Mouse (Mus musculus) embryonic facial prominence, embryonic 10.5 days (tissue): ENCODE data around the gene Evi2. TPM values are rescaled to one million over a fixed set of nuclear protein-coding genes. Genes with fewer than 3 reads are reported as not detected.

Experiments used
- DNase-seq: peaks from one replicate; pipeline ENCODE4 v3.0.0-alpha.2; 2017; ENCODE audit warnings: low spot score
- H3K27ac ChIP-seq: fragments of 300-500 bp; sonication (generic); replicated peaks from 2 replicates; pipeline ENCODE4 v1.5.1; 2016; ENCODE audit warnings: mild to moderate bottlenecking
- H3K27me3 ChIP-seq: fragments of 300-500 bp; sonication (generic); replicated peaks from 2 replicates; pipeline ENCODE4 v1.6.1; 2016; ENCODE audit warnings: low read depth, mild to moderate bottlenecking; ENCODE audit not compliant: poor library complexity, severe bottlenecking
- H3K36me3 ChIP-seq: fragments of 300-500 bp; sonication (generic); replicated peaks from 2 replicates; pipeline ENCODE4 v1.6.1; 2016; ENCODE audit warnings: mild to moderate bottlenecking, moderate library complexity
- H3K4me1 ChIP-seq: fragments of 300-500 bp; sonication (generic); 2 replicates; pipeline ENCODE4 v1.6.1; 2016
- H3K4me3 ChIP-seq: fragments of 300-500 bp; sonication (generic); 2 replicates; pipeline ENCODE4 v1.5.1; 2016; ENCODE audit warnings: mild to moderate bottlenecking, moderate library complexity
- H3K9me3 ChIP-seq: fragments of 300-500 bp; sonication (generic); 2 replicates; pipeline ENCODE4 v1.6.1; 2016; ENCODE audit warnings: mild to moderate bottlenecking
- WGBS: fragments of 180-500 bp; shearing (Covaris S2); methylation state at CpG from one replicate; pipeline ENCODE4 v1.1.7; 2016; 5-methylcytosine and 5-hydroxymethylcytosine counted together
- polyA plus RNA-seq: library from polyadenylated mRNA; unstranded; fragments of >200 nt; fragmentation: Nextera tagmentation; extraction: Ambion mirVana; gene quantifications from 2 replicates; pipeline ENCODE4 v1.2.1, GENCODE M21; 2016

The Evi2 gene
- polyA plus RNA-seq, 1 experiment from 2014 or later: 1.5 TPM

DNA sequence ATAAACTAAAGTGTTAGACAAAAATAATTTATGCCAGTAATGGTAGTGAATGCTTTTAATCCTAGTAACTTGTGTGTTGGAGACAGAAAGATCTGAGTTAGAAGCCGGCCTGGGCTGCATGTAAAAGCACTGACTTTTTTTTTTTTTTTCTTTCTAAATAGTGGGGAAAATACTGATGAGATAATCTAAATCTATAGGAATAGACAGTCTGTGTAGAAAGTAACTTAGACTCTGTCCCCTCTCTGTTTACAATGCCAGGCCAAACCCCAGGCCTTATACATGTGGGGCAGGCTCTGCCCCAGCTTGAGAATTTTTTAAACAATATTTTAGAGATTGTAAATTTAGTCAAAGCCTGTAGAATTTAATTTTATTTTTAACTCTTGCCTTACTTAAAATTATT, 7.4 kb downstream of the Evi2 start:
- no peak for DNase-seq
- peaks cover 4% of the 10 kb centered on the region; the same call in 1 of the 2 replicates for H3K4me1 ChIP-seq
- WGBS: 92% methylated on average over 1 of the region's 1 CpGs
- no peaks in the 10 kb centered on the region for H3K9me3 ChIP-seq
- peaks cover 16% of the 10 kb centered on the region for H3K36me3 ChIP-seq
- H3K4me3 ChIP-seq: no peak overlapping the region
- H3K27me3 ChIP-seq: no peaks in the 10 kb centered on the region
- H3K27ac ChIP-seq: no peak overlapping the region

DNA sequence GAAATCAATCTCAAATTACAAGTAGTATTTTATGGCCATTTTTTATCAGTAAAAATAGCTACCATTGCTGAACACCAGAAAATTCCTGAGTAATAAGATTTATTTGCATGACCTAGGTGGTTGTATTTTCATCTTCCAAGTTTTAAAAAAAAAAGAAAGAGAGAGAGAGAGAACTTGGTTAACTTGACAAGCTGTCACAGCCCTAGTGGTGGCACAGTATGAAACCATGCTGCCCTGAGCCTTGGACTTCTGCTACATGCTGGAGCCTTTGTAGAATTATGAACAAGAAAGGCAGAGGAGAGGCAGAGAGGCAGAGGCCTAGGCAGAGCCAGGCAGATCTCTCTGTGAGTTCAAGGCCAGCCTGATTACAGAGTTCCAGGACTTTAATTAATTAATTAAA, 8.5 kb downstream of the Evi2 start:
- Histone ChIP-seq H3K36me3 (peaks cover 9% of the 10 kb centered on the region; the same call in 1 of the 2 replicates), H3K4me3 (no peak overlapping the region), H3K27ac (no peak overlapping the region), H3K27me3 (no peaks in the 10 kb centered on the region), H3K9me3 (no peaks in the 10 kb centered on the region), H3K4me1 (peaks cover 4% of the 10 kb centered on the region; the same call in 1 of the 2 replicates)
- DNase-seq: no peak

DNA sequence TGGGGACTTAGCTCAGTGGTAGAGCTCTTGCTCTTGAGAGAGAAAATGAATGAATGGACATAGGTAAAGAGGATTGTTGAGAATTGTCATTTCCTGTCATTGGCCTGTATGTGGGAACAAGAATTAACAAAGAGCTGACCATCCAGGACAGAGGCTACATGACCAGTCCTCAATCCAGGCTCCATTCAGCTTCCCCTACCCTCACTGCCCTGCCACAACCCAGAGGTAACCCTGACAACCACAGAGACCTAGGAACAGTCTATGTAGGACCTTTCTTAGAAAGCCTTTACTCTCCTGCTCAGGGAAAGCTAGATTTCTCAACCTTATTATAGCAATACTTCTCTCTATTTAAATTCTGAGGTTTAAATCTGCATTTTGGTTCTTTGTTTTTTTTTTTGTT, 9.6 kb downstream of the Evi2 start:
- Histone ChIP-seq H3K4me1 (peaks cover 4% of the 10 kb centered on the region; the same call in 1 of the 2 replicates), H3K9me3 (no peaks in the 10 kb centered on the region), H3K27me3 (no peaks in the 10 kb centered on the region), H3K4me3 (no peak overlapping the region), H3K27ac (no peak overlapping the region), H3K36me3 (peaks cover 9% of the 10 kb centered on the region; the same call in 1 of the 2 replicates)
- DNase-seq: no peak

DNA sequence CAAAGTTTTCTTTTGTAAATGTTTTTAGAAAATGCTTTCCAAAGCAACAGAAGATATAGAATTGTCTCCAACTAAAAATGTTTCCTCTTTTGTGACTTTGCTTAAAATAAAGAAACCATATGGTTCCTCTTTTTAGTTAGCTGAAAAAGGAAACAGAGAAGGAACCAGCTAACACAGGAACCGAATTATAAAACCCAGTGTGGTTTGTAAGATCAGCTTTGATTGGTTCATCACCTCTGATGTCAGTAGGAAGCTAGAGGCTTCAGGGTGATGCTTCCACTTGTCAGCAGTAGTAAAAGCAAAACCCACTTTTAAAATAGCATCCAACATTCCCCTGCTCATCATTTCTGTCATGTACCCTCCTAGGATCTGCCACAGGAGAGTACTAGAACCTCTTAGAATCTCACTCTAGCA, 10.5 kb downstream of the Evi2 start:
- Histone ChIP-seq H3K9me3 (no peaks in the 10 kb centered on the region), H3K4me1 (peaks cover 4% of the 10 kb centered on the region; the same call in 1 of the 2 replicates), H3K36me3 (peaks cover 8% of the 10 kb centered on the region; the same call in 1 of the 2 replicates), H3K27me3 (no peaks in the 10 kb centered on the region), H3K27ac (no peak overlapping the region), H3K4me3 (no peak overlapping the region)
- DNase-seq: no peak
- 77% methylated on average over 1 of the region's 1 CpGs for WGBS

DNA sequence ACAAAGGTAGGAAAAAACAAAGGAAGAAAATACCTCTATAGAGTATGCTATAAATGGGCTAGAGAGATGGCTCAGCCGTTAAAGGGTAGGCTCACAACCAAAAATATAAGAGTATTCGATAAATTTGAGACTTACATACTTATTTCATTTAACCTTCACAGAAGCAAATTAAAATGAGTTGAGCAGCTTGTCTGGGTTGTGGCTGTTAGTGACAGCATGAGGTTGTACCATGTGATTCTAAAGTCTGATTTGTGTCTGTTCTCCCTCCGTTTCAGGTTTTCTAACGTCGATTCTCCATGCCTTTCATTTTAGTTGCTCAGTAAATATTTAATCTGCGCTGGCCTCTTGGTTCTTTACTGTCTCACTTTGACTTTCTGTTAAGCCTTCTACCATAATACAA, 11.1 kb downstream of the Evi2 start:
- Histone ChIP-seq H3K4me1 (peaks cover 4% of the 10 kb centered on the region; the same call in 1 of the 2 replicates), H3K4me3 (no peak overlapping the region), H3K27me3 (no peaks in the 10 kb centered on the region), H3K36me3 (peaks cover 4% of the 10 kb centered on the region; the same call in 1 of the 2 replicates), H3K9me3 (no peaks in the 10 kb centered on the region), H3K27ac (no peak overlapping the region)
- DNase-seq: no peak
- 94% methylated on average over 6 of the region's 6 CpGs for WGBS

DNA sequence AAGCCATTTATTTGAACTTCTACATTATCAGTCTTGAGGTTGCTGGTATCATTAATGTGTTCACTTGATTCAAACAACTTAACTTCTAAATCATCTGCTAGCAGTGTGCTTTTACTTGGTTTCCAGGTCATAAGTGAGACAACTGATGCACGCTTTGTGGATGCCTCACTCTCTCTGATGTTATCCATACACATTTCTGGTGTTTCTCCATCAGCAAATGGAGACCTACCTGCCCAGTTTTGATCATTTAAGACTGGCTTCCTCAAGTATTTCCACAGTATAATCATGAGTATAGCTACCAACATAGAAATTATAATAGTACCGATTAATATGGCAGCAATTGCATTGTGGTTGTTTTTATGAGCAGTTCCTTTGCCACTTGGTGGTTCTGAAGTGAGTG, 14.6 kb downstream of the Evi2 start:
- no peak overlapping the region for H3K27ac ChIP-seq
- no peaks in the 10 kb centered on the region; the same call in 1 of the 2 replicates for H3K36me3 ChIP-seq
- H3K9me3 ChIP-seq: no peaks in the 10 kb centered on the region
- H3K27me3 ChIP-seq: no peaks in the 10 kb centered on the region
- no peaks in the 10 kb centered on the region for H3K4me1 ChIP-seq
- no peak for DNase-seq
- no peak overlapping the region for H3K4me3 ChIP-seq
- WGBS: 95% methylated on average over 2 of the region's 2 CpGs

DNA sequence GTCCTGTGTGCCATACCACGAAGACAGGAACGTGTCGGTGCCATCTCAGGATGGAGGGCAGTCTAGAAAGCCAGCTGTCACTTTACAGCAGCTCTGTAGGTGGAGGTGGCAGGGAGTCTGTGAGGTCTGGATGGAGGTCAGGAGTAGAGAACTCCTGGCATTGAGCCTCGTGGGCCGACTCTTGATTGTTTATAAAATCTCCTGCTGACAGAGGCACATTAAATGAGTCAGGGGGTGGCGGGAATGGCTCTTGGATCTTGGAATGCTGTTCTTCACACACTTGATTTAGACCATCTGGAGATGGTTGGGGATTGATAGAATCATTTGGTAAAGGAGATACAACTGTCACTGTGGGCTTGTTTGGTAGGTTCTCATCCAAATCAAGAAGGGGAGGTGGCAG, 15.1 kb downstream of the Evi2 start:
- H3K4me1 ChIP-seq: no peaks in the 10 kb centered on the region
- H3K27ac ChIP-seq: no peak overlapping the region
- no peaks in the 10 kb centered on the region for H3K9me3 ChIP-seq
- no peak overlapping the region for H3K4me3 ChIP-seq
- no peaks in the 10 kb centered on the region for H3K27me3 ChIP-seq
- WGBS: 82% methylated on average over 6 of the region's 6 CpGs
- no peaks in the 10 kb centered on the region; the same call in 1 of the 2 replicates for H3K36me3 ChIP-seq
- DNase-seq: no peak

DNA sequence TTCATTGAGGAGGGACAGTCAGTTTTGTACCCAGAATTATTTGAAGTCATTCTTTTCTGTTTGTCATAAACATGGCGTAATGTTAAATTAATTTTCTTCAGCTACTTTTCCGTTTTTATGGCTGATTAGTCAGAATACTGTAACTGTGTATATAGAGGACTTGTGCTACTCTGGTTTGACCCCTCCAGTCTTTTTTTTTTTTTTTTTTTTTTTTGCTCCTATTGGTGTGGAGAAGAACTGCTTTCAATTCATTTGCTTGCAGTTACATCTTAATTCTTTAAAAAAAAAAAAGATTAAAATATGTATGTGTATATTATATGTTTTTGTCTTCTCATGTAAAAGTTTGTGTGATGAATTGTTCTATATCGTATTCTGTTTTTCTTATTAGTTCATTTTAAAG, 18.4 kb downstream of the Evi2 start:
- Histone ChIP-seq H3K9me3 (no peaks in the 10 kb centered on the region), H3K36me3 (no peaks in the 10 kb centered on the region; the same call in 1 of the 2 replicates), H3K4me3 (no peak overlapping the region), H3K4me1 (no peaks in the 10 kb centered on the region), H3K27ac (no peak overlapping the region), H3K27me3 (no peaks in the 10 kb centered on the region)
- WGBS: 93% methylated on average over 3 of the region's 3 CpGs
- DNase-seq: no peak

DNA sequence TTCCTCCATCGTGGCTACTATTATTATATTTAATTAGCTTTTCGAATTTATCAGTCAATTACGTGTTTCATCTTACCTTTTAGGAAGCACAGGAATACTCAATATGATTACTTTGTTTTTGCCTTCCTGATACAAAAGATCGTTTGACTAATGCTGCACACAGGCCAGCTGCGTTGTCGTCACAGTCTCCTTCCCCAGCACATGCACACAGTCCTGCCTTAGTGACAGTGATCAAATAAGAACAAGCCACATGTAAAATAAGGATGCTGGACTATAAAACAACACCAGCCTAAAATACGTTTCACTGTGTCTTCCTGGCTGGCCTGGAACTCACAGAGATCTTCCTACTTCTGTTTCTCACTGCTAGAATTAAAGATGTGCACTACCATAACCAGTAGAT, 25.9 kb downstream of the Evi2 start:
- Histone ChIP-seq H3K9me3 (no peaks in the 10 kb centered on the region), H3K4me3 (no peak overlapping the region)
- DNase-seq: no peak

DNA sequence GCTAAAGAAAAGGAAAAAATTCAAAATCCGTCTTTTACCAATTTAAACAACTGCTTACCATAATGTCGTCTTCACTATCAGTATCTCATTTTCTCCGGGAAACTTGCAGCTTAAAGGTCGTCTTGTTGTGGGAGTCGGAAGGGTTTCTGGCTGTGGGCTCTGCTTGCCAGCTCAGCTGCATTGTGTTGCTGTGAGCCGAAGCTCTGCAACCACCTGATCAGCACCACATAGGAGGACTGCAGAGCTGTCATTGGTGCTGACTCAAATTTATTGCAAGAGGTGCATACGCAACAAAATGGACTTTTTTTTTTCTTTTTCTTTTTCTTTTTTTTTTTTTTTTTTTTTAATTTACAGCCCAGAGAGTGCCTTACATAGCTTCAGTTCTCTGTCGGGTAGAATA, 26.5 kb downstream of the Evi2 start, which contains the start of gene Omg:
Omg (minus strand) TSS at position 240 of the 400 bp plus-strand sequence.
- no peak for DNase-seq
- Histone ChIP-seq H3K9me3 (no peaks in the 10 kb centered on the region), H3K27me3 (no peaks in the 10 kb centered on the region), H3K36me3 (0 out of 2 replicates have a peak, but pooled peaks cover 3% of the 10 kb centered on the region), H3K4me3 (no peak within 1 kb of the TSS), H3K27ac (no peak within 1 kb of the TSS), H3K4me1 (no peaks in the 10 kb centered on the region)
- 61% methylated on average over 8 of the region's 8 CpGs for WGBS

More for the DNA sequence above, 25.9 kb downstream of the Evi2 start:
- Histone ChIP-seq H3K27ac (no peak overlapping the region), H3K36me3 (0 out of 2 replicates have a peak, but pooled peaks cover 3% of the 10 kb centered on the region), H3K4me1 (no peaks in the 10 kb centered on the region), H3K27me3 (no peaks in the 10 kb centered on the region)
- 89% methylated on average over 7 of the region's 7 CpGs for WGBS

DNA sequence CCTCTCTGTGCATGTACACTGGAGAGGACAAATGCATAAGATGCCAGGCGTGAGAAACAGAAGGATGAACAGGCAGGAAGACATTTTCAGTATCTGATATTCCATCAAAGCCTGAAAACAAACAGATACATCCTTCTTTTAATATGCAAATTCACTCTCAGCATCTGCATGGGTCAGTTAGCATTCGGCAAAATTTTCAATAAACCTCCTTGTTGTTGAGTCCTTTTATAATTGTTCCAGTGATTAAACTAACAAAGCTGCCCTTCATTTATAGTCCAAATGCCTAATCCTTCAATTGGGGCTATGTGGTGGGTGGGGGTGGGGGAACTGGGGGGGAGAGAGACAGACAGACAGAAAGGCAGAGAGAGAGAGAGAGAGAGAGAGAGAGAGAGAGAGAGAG, 27.5 kb downstream of the Evi2 start:
- H3K36me3 ChIP-seq: 0 out of 2 replicates have a peak, but pooled peaks cover 3% of the 10 kb centered on the region
- H3K27ac ChIP-seq: no peak overlapping the region
- H3K4me1 ChIP-seq: no peaks in the 10 kb centered on the region
- WGBS: 65% methylated on average over 2 of the region's 2 CpGs
- no peaks in the 10 kb centered on the region for H3K9me3 ChIP-seq
- no peak for DNase-seq
- H3K4me3 ChIP-seq: no peak overlapping the region
- H3K27me3 ChIP-seq: no peaks in the 10 kb centered on the region

DNA sequence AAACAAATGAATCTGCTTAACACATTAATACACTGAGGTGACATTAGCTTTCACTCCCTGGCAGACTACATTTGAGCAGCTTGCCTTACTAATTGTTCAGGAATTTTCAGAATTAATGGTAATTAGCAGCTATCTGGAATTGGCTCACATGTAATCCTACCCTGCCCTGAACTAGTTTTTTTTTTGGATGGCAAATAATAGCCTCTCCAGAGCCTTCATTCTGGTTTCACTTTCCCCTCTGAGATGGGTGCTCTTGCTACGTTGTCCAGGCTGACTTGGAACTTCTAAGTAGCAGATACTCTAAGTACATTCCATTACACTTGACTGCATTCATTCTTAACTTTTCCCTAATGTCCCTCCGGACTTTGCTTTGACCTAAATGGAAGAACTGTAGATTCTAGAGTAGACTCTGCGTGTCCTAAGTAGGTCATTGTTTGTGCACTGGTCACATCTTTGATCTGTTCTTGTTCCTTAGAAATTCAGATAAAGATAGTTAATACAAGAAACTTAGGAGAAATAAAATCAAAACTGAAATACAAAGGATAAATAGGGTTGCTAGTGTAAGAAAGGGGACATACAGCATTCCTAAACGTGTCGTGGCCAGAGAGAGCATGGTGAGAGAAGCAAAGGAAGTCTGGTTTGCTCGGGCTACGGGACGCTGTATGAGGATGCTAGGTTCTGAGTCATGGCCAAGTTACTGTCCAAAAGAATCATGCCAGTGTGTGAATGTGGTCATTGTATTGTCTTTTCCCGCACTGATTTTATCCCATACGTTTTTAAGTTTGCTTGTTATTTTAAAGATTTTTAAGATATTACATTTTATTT, 35.2 kb downstream of the Evi2 start:
- Histone ChIP-seq H3K9me3 (no peaks in the 10 kb centered on the region), H3K4me3 (no peak overlapping the region), H3K36me3 (peaks cover 23% of the 10 kb centered on the region), H3K4me1 (no peaks in the 10 kb centered on the region), H3K27ac (no peak overlapping the region), H3K27me3 (no peaks in the 10 kb centered on the region)
- WGBS: 81% methylated on average over 10 of the region's 10 CpGs
- DNase-seq: no peak

DNA sequence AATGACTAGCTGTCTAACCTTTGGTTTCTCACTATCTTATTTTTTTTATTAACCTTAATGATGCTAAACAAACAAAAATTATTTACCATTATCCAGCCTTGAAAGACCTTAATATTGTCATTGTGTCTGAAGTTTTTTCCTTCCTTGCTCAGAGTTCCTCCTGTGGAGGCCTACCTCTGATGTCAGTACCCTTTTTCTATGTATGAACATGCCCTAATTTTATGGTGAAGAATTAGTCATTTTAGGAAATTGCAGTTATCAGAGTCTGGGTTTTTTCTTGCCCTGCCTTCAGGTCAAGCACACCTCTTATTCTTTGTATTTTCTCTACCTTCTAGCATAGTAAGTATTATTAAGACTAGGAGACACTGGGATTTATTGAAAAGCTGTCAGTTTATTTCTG, 45.7 kb downstream of the Evi2 start:
- no peak overlapping the region for H3K27ac ChIP-seq
- H3K4me3 ChIP-seq: no peak overlapping the region
- H3K4me1 ChIP-seq: peaks cover 7% of the 10 kb centered on the region
- no peak for DNase-seq
- H3K27me3 ChIP-seq: no peaks in the 10 kb centered on the region
- H3K9me3 ChIP-seq: no peaks in the 10 kb centered on the region
- H3K36me3 ChIP-seq: peaks cover 55% of the 10 kb centered on the region
